Mouse (Mus musculus) layer of hippocampus, adult 18-20 months (tissue): ENCODE results near the gene Car8. TPM values are rescaled to one million over a fixed set of nuclear protein-coding genes. Genes with fewer than 3 reads are reported as not detected.
"Not testable (repeated sequence)": the region's sequence is repeated elsewhere in the genome, so short reads cannot be mapped to it uniquely, and the experiment has no call there.

Source experiments
- DNase-seq, 2 experiments: peaks; one replicate each; pipeline ENCODE4 v3.0.0; 2022; ENCODE audit warnings: low spot score in 2 of 2
- total RNA-seq, 2 experiments: library from RNA; stranded (reverse); gene quantifications; 2 replicates each; pipeline ENCODE4 v1.2.3; 2021

The Car8 gene
- total RNA-seq, 2 experiments from 2014 or later, result 2.3 to 2.5 TPM

- DNase-seq, result no peak
These were observed 33.7 kb downstream of the Car8 start for GRCm38 (mm10) chr4:8205089-8205649.

GRCm38 (mm10) chr4:8203367-8203766 is 35.5 kb downstream of the Car8 start:
- no peak for DNase-seq

- no peak for DNase-seq
These were observed 37.2 kb downstream of the Car8 start for GRCm38 (mm10) chr4:8201631-8202030.

GRCm38 (mm10) chr4:8200081-8200480 is 38.8 kb downstream of the Car8 start:
- no peak for DNase-seq

- DNase-seq, result no peak
These were observed 40.8 kb downstream of the Car8 start for GRCm38 (mm10) chr4:8198033-8198432.

GRCm38 (mm10) chr4:8190441-8190840 is 48.4 kb downstream of the Car8 start:
- peak in 1 of 2 experiments; percentile 8 for DNase-seq

- DNase-seq, result no peak
These were observed 51.7 kb downstream of the Car8 start for GRCm38 (mm10) chr4:8186921-8187687.

GRCm38 (mm10) chr4:8180576-8180975 is 58.3 kb downstream of the Car8 start:
- DNase-seq, result no peak

GRCm38 (mm10) chr4:8154589-8155198 is 84.1 kb downstream of the Car8 start:
- no peak for DNase-seq

- DNase-seq, result not testable (repeated sequence)
These were observed 84.9 kb downstream of the Car8 start for GRCm38 (mm10) chr4:8153926-8154325.

GRCm38 (mm10) chr4:8137403-8137802 is 101.4 kb downstream of the Car8 start:
- DNase-seq, result no peak

GRCm38 (mm10) chr4:8132024-8132423 is 106.8 kb downstream of the Car8 start:
- no peak for DNase-seq

- DNase-seq, result no peak
These were observed 125.3 kb downstream of the Car8 start for GRCm38 (mm10) chr4:8113558-8113957.

GRCm38 (mm10) chr4:8111891-8112290 is 127.0 kb downstream of the Car8 start:
- DNase-seq, result no peak

GRCm38 (mm10) chr4:8109906-8110567 is 128.8 kb downstream of the Car8 start:
- no peak for DNase-seq

- DNase-seq, result no peak
These were observed 137.4 kb downstream of the Car8 start for GRCm38 (mm10) chr4:8101466-8101865.

- DNase-seq, result no peak
These were observed 140.8 kb downstream of the Car8 start for GRCm38 (mm10) chr4:8098084-8098483.

GRCm38 (mm10) chr4:8097683-8098082 is 141.2 kb downstream of the Car8 start:
- no peak for DNase-seq

- not testable (repeated sequence) for DNase-seq
These were observed 145.3 kb downstream of the Car8 start for GRCm38 (mm10) chr4:8093566-8093965.
